Mouse (Mus musculus) forebrain, postnatal 0 days (tissue): Measurements from ENCODE around the gene P2ry1. TPM values are rescaled to one million over a fixed set of nuclear protein-coding genes. Genes with fewer than 3 reads are reported as not detected.
A peak's percentile ranks its signal among the peaks of the same experiment; 100 is the strongest.

ENCODE experiments used
- ATAC-seq: fragments of 200-750 bp; cut with Nextera tagmentation; 2 replicates; pipeline ENCODE4 v1.8.0; 2017; ENCODE audit warnings: mild to moderate bottlenecking, moderate library complexity
- DNase-seq: peaks from one replicate; pipeline ENCODE4 v3.0.0-alpha.2; 2015
- H3K27ac ChIP-seq: fragments of 300-500 bp; sonication (generic); 2 replicates; pipeline ENCODE4 v1.5.1; 2014; ENCODE audit warnings: low read depth, mild to moderate bottlenecking, antibody characterized with exemption, low read length, moderate library complexity, mixed read lengths
- H3K27me3 ChIP-seq: fragments of 300-500 bp; sonication (generic); 2 replicates; pipeline ENCODE4 v1.6.1; 2014; ENCODE audit warnings: mild to moderate bottlenecking, low read length, mixed read lengths; ENCODE audit not compliant: insufficient read depth
- H3K36me3 ChIP-seq: fragments of 300-500 bp; sonication (generic); 2 replicates; pipeline ENCODE4 v1.6.1; 2014; ENCODE audit warnings: mild to moderate bottlenecking, moderate library complexity; ENCODE audit not compliant: insufficient read depth
- H3K4me1 ChIP-seq: fragments of 300-500 bp; sonication (generic); 2 replicates; pipeline ENCODE4 v1.6.1; 2014; ENCODE audit warnings: antibody characterized with exemption; ENCODE audit not compliant: insufficient read depth
- H3K4me2 ChIP-seq: fragments of 300-500 bp; sonication (generic); 2 replicates; pipeline ENCODE4 v1.6.1; 2014; ENCODE audit warnings: low read depth, mild to moderate bottlenecking, moderate library complexity
- H3K4me3 ChIP-seq: fragments of 300-500 bp; sonication (generic); 2 replicates; pipeline ENCODE4 v1.5.1; 2014; ENCODE audit warnings: low read depth, low read length, mixed read lengths
- H3K9ac ChIP-seq: fragments of 300-500 bp; sonication (generic); 2 replicates; pipeline ENCODE4 v1.6.1; 2014; ENCODE audit warnings: mild to moderate bottlenecking
- H3K9me3 ChIP-seq: fragments of 300-500 bp; sonication (generic); 2 replicates; pipeline ENCODE4 v1.6.1; 2016; ENCODE audit warnings: low read length
- CTCF ChIP-seq: sonication (generic); IDR thresholded peaks from 2 replicates; pipeline ENCODE4 v1.5.1; 2016; ENCODE audit warnings: antibody characterized with exemption, control low read depth, low read depth
- WGBS: fragments of 180-500 bp; shearing (Covaris S2); extraction: QIAGEN DNeasy Blood & Tissue Kit; methylation state at CpG from one replicate; pipeline ENCODE4 v1.1.7; 2014; 5-methylcytosine and 5-hydroxymethylcytosine counted together
- polyA plus RNA-seq: library from polyadenylated mRNA; unstranded; fragments of >200 nt; fragmentation: Nextera tagmentation; extraction: Ambion mirVana; gene quantifications from 2 replicates; pipeline ENCODE4 v1.2.1, GENCODE M21; 2015
- total RNA-seq: library from RNA; depleted of rRNA; stranded (reverse); fragments of >200 nt; gene quantifications from 2 replicates; pipeline ENCODE4 v1.2.3, GENCODE M21; 2014; rRNA removed

P2ry1 gene
- 9.9 and 10.0 TPM in 2 replicates for total RNA-seq
- 2.1 and 6.1 TPM in 2 replicates for polyA plus RNA-seq

DNA sequence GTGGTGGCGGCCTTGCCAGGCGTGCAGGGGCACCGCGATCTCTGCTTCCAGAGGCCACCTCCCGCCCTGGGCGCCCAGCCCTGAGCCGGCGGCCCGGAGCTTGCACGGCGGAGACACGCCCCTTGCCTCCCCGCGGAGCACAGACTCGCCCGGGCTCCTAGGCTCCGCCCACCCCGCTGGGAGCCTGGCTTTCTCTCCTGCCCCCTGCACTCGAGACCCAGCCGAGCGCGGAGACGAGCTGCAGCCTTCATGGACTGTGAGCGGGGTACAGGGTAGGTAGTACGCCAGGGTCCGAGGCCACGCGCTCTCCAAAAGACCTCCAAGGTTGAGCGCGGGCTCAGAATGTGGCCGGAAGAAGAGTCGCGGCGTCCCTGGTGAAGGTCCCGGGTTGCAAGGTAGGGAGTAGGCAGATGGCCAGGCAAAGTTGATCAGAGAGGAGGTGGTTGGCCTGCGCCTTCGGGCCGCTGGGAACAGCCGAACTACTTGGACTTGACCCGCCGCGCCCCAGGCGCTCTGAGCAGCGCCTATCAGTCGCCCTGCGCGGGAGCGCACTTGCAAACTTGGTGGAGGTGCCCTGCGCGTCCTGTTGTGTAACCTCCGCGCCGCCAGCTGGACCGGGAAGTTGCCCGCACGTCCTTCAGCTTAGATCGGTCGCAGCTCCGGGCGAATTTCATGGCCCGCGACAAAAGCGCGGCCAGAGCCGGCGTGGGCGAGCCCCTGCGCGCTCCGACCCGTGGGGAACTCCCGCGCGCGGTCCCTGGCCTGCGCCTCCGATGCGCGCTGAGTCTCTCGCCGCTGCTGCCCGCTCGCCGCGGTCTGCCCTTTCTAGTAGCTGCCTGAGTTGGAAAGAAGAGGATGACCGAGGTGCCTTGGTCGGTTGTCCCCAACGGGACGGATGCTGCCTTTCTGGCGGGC lies at the start of gene P2ry1:
P2ry1 (plus strand) TSS at position 209 of the 915 bp plus-strand sequence.
- Histone ChIP-seq H3K4me3 (peak within 1 kb of the TSS; percentile 72), H3K9ac (peak within 1 kb of the TSS; percentile 55), H3K36me3 (no peaks in the 10 kb centered on the region), H3K9me3 (no peaks in the 10 kb centered on the region), H3K4me2 (peak within 1 kb of the TSS; percentile 95), H3K4me1 (no peaks in the 10 kb centered on the region), H3K27me3 (no peaks in the 10 kb centered on the region; the same call in 1 of the 2 replicates), H3K27ac (peak within 1 kb of the TSS; percentile 29; the same call in 1 of the 2 replicates)
- DNase-seq = peak; percentile 79
- peak; percentile 96 for ATAC-seq
- TF ChIP-seq CTCF = no peak
- 2% methylated on average over 90 of the region's 90 CpGs for WGBS

DNA sequence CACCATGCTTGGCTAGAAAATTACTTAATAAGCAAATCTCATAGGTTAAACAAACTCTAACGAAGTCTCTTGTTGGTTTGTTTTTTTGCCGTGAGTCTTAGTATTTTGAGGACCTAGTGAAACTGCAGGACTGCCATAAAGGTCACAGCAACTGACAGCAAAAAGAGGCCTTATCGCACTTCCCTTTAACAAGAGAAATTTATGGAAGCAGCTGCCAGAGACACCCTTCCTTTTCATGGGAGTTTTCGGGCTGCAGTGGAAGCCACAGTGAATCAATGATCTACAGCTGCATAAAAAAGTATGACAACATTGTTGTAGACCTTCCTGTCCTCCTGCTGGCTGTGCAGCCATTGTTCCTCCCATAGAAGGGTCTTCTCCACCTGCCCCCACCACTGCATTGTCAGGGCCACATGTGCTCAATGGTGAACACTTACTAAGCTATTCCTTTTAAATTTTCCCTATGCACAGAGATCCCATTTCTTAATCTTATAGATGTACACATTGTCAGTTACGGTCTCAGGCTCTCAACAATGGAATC lies 49.3 kb upstream of the P2ry1 start:
- ATAC-seq = no peak
- H3K27me3 ChIP-seq = no peaks in the 10 kb centered on the region

DNA sequence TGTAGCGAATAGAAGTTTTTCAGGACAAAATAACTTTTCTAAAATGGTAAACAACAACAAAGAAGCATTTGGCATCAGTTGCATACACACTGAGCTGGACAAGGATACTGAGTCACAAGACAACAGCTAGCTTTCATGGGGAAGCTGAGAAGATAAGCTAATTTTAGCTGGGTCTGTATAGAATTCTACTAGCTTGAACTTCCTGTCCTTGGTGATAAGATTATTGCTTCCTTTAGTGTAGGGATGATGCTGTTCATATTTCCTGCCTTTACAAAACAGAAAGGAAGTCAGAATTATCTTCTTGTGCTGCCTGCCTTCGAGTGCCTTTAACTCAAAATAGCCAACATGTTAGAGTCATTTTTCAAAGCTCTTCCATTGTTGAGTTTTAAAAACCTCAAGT lies 48.5 kb upstream of the P2ry1 start:
- ATAC-seq (no peak), DNase-seq (no peak)
- Histone ChIP-seq H3K4me3 (no peak overlapping the region), H3K36me3 (no peaks in the 10 kb centered on the region), H3K27ac (no peak overlapping the region), H3K4me1 (no peaks in the 10 kb centered on the region), H3K27me3 (no peaks in the 10 kb centered on the region), H3K9me3 (no peaks in the 10 kb centered on the region), H3K9ac (no peak overlapping the region), H3K4me2 (no peak overlapping the region)
- WGBS = 80% methylated on average over 2 of the region's 2 CpGs
- no peak for TF ChIP-seq CTCF

More for the DNA sequence above, 49.3 kb upstream of the P2ry1 start:
- Histone ChIP-seq H3K36me3 (no peaks in the 10 kb centered on the region), H3K4me2 (no peak overlapping the region), H3K9me3 (no peaks in the 10 kb centered on the region), H3K4me1 (no peaks in the 10 kb centered on the region), H3K27ac (no peak overlapping the region), H3K9ac (no peak overlapping the region), H3K4me3 (no peak overlapping the region)
- 80% methylated on average over 5 of the region's 5 CpGs for WGBS
- TF ChIP-seq CTCF = no peak
- no peak for DNase-seq

GRCm38 (mm10) chr3:60958769-60959168 lies 43.8 kb upstream of the P2ry1 start:
- no peak for ATAC-seq
- DNase-seq = no peak
- Histone ChIP-seq H3K27me3 (no peaks in the 10 kb centered on the region), H3K4me1 (no peaks in the 10 kb centered on the region), H3K4me2 (no peak overlapping the region), H3K27ac (no peak overlapping the region), H3K9ac (no peak overlapping the region), H3K9me3 (no peaks in the 10 kb centered on the region), H3K36me3 (no peaks in the 10 kb centered on the region), H3K4me3 (no peak overlapping the region)
- WGBS = 83% methylated on average over 2 of the region's 2 CpGs
- no peak for TF ChIP-seq CTCF

- Histone ChIP-seq H3K27ac (no peak overlapping the region), H3K4me2 (no peak overlapping the region), H3K4me1 (no peaks in the 10 kb centered on the region), H3K27me3 (no peaks in the 10 kb centered on the region), H3K36me3 (no peaks in the 10 kb centered on the region), H3K9me3 (no peaks in the 10 kb centered on the region), H3K9ac (no peak overlapping the region), H3K4me3 (no peak overlapping the region)
- TF ChIP-seq CTCF = no peak
- ATAC-seq (no peak), DNase-seq (no peak)
- WGBS = 87% methylated on average over 2 of the region's 2 CpGs
These were observed 37.5 kb upstream of the P2ry1 start for GRCm38 (mm10) chr3:60965137-60965536.

GRCm38 (mm10) chr3:60974944-60975343 lies 27.7 kb upstream of the P2ry1 start:
- DNase-seq = no peak
- Histone ChIP-seq H3K36me3 (no peaks in the 10 kb centered on the region), H3K9ac (no peak overlapping the region), H3K4me1 (no peaks in the 10 kb centered on the region), H3K4me3 (no peak overlapping the region), H3K27ac (no peak overlapping the region), H3K27me3 (no peaks in the 10 kb centered on the region), H3K4me2 (no peak overlapping the region), H3K9me3 (no peaks in the 10 kb centered on the region)
- TF ChIP-seq CTCF = no peak
- WGBS = 81% methylated on average over 1 of the region's 1 CpGs
- ATAC-seq = no peak

DNA sequence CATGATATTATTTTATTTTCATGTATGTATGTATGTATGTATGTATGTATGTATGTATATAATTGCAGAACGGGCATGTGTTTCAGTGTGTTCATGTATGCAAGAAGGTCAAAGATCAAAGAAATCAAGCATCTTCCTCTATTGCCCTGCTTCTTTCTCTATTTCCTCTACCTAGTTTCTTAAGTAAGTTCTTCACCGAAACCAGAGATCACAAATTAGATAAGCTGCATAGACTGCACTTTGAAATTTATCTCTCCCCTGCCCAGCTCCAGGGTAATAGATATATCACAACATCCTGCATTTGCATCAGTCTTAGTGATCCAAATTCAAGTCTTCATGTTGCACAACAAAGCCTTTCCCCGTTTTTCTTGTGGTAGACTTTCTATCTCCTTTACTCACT lies 20.5 kb upstream of the P2ry1 start:
- H3K4me3 ChIP-seq = no peak overlapping the region
- H3K4me2 ChIP-seq = no peak overlapping the region
- H3K27ac ChIP-seq = no peak overlapping the region
- no peak for ATAC-seq
- no peaks in the 10 kb centered on the region for H3K9me3 ChIP-seq
- no peak overlapping the region for H3K9ac ChIP-seq
- H3K27me3 ChIP-seq = no peaks in the 10 kb centered on the region
- WGBS = 93% methylated on average over 3 of the region's 3 CpGs
- TF ChIP-seq CTCF = no peak
- DNase-seq = no peak
- no peaks in the 10 kb centered on the region for H3K36me3 ChIP-seq
- H3K4me1 ChIP-seq = no peaks in the 10 kb centered on the region
